Mouse (Mus musculus) right cerebral cortex, adult 18-20 months (tissue): ENCODE measurements at regions not wholly inside any gene's neighbourhood (a gene's known extent, or its start where the extent isn't known, plus 50 kb on each side); places are given as distances from the start of the nearest gene placed in this dataset.

ENCODE experiments used
- DNase-seq: peaks from one replicate; pipeline ENCODE4 v3.0.0; 2022; ENCODE audit warnings: mixed read lengths

DNA sequence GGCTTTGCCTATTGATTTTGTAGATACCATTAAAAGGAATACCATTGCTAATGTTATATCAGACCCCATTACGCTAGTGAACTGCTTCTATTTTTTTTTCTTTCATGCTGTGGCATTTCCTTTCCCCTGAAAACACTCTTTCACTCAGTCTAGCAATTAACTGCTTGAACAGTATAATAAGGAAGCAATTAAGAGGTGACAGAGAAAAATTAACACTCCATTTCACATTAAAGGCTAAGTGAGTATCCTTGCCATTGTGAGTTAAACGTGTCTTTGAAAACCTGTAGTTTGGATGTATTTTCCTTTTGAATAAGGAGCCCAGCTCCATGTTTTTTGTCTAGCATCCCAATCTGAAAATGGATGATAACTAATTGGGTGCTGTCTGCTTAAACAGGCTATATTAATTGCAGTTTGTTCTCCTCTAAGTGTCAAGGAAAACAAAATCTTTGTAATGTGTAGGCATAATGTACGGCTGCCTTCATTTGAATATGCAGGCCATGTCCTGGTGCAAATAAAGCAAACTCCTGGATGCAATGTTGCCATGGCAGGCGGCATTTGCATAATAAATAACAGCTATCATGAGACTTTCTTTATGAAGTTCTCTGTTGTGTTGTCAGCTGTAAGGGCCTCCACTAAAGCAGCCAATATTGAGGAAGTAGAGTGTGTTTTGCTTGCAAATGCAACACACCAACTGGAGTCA is 423.3 kb downstream of the Zic3 start:
- no peak for DNase-seq

GRCm38 (mm10) chrX:58447605-58448004 is 425.1 kb downstream of the Zic3 start:
- no peak for DNase-seq

DNA sequence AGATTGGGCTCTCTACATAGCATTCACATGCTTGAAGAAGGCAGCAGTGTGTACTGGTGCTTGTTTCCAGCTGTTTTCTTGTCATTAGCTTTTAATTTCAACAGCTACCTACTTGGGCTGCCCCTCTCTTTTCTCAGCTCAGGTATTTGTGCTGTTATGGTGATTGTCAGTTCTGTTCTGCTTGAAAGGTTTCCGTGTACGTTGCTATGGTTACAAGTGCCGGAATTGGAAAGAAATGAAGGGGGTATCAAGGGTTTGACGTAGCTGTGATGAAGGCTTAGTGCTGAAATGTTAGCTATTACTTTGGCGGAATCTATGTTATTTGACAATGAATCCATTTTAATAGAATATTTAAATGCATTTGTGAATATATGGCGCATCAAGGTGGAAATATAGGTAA is 439.5 kb upstream of the 4930550L24Rik start:
- no peak for DNase-seq

GRCm38 (mm10) chrX:58470986-58471385 is 438.2 kb upstream of the 4930550L24Rik start:
- DNase-seq: no peak

DNA sequence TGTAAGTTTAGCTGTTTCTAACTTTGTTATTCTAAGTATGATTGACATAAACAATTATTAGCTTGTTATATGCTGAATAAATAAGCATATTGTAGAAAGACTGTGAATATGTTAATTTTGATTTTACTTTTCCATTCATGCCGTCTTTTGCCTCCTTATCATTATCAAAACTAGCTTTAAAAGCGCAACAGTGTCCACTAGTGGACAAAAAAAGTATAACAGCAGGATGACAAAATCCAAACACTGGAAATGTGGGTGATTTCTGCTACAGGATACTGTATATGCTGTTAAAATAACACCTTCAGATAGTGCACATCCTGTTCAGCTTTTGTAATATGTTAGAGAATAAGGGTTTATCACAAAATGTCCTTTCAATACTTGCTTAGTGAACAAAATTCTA is 418.3 kb upstream of the 4930550L24Rik start:
- DNase-seq: peak; percentile 3

DNA sequence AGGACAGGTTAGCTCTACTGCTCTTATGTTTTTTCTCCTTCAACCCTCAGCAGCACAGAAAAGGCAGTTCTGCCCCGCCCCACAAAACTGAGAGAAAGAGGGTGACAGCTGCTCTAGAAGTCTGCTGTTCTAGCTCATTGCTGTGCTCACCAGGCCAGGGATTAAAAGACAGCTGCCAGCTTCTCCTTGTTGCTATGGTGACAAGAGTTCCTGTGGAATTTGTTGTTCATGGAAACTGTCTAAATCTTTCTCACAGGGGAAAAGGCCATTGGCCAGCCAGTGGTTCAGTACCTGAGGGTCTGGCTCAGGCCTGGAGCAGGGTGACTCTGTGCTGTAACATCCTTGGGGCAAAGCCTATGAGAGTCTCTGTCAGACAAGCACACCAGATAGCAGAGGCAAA is 405.6 kb upstream of the 4930550L24Rik start:
- no peak for DNase-seq

DNA sequence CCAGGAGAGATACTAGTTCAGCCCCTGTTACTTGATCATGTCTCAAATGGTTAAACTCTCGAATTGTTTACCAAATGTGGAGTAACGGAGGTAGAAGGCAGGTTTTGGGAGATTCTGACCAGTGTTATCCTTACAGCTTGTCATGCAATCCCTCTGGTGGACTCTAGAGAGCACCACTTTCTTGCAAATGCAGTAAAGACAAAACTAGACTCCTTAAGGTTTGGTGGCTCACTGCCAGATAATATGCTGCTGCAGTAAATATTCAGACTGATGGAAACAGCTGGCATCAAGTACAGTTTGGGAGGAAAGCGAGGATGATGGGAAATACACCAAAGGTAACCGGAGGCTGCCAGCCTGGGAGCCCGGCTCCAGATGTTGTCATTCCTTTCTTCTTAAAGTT is 394.2 kb upstream of the 4930550L24Rik start:
- peak; percentile 1 for DNase-seq
